Mouse (Mus musculus) neural tube, embryonic 15.5 days (tissue): ENCODE measurements at regions not wholly inside any gene's neighbourhood (a gene's known extent, or its start where the extent isn't known, plus 50 kb on each side); places are given as distances from the start of the nearest gene placed in this dataset.

Experiments used
- ATAC-seq: fragments of 200-750 bp; cut with Nextera tagmentation; 2 replicates; pipeline ENCODE4 v1.8.0; 2017; ENCODE audit warnings: mild to moderate bottlenecking, moderate TSS enrichment, moderate library complexity; ENCODE audit not compliant: low FRiP score
- H3K27ac ChIP-seq: fragments of 300-500 bp; sonication (generic); replicated peaks from 2 replicates; pipeline ENCODE4 v1.5.1; 2015; ENCODE audit warnings: mild to moderate bottlenecking, inconsistent platforms
- H3K27me3 ChIP-seq: fragments of 300-500 bp; sonication (generic); replicated peaks from 2 replicates; pipeline ENCODE4 v1.6.1; 2015; ENCODE audit warnings: inconsistent platforms
- H3K36me3 ChIP-seq: fragments of 300-500 bp; sonication (generic); 2 replicates; pipeline ENCODE4 v1.6.1; 2015; ENCODE audit warnings: inconsistent platforms
- H3K4me1 ChIP-seq: fragments of 300-500 bp; sonication (generic); 2 replicates; pipeline ENCODE4 v1.6.1; 2015; ENCODE audit warnings: inconsistent platforms
- H3K4me2 ChIP-seq: fragments of 300-500 bp; sonication (generic); 2 replicates; pipeline ENCODE4 v1.6.1; 2015; ENCODE audit warnings: inconsistent platforms, mild to moderate bottlenecking, moderate library complexity
- H3K4me3 ChIP-seq: fragments of 300-500 bp; sonication (generic); replicated peaks from 2 replicates; pipeline ENCODE4 v1.5.1; 2015; ENCODE audit warnings: mild to moderate bottlenecking, inconsistent platforms
- H3K9ac ChIP-seq: fragments of 300-500 bp; sonication (generic); replicated peaks from 2 replicates; pipeline ENCODE4 v1.6.1; 2015; ENCODE audit warnings: mild to moderate bottlenecking, inconsistent platforms
- H3K9me3 ChIP-seq: fragments of 300-500 bp; sonication (generic); replicated peaks from 2 replicates; pipeline ENCODE4 v1.6.1; 2016; ENCODE audit warnings: inconsistent platforms
- WGBS: fragments of 180-500 bp; shearing (Covaris S2); methylation state at CpG from one replicate; pipeline ENCODE4 v1.1.7; 2015; ENCODE audit warnings: mixed read lengths; 5-methylcytosine and 5-hydroxymethylcytosine counted together

DNA sequence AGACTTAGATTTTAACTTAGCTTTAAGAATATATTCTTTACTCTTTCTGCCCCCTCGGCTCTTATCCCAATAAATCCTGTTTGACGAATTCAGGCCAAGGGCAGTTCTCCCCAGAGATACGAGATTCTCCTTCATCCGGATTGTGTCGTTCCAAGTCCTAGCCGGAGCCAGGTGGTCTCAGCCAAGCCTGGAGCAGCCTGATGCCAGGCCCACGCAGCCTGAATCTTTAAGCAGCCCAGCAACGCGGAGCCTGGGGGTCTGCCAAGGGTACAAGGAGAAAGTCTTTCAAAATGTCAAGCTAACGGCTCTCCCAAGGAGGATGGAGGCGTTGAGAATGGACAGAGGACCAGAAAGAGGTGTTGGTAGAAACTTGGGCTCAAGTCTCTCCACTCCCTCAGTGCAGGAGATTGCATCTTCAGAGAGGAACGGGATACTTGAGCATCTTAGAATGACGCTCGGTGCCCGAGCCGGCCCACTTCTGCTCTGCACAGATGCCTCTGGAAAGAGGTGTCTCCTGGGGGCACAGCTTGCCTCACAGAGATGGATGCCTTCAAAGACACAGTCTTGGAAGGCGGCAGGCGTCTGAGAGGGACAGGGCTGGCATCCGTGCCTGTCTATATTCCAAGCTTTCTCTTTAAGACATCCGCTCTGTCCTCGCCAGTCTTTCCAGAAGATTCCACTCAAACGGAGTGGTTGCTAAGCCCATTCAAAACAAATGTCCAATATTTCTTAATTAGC lies 145.2 kb upstream of the Ubl3 start:
- ATAC-seq: peak; percentile 63; the same call in 1 of the 2 replicates
- H3K9me3 ChIP-seq: no peaks in the 10 kb centered on the region
- no peak overlapping the region for H3K4me2 ChIP-seq
- WGBS: 73% methylated on average over 22 of the region's 22 CpGs
- no peaks in the 10 kb centered on the region for H3K36me3 ChIP-seq
- H3K9ac ChIP-seq: no peak overlapping the region
- no peaks in the 10 kb centered on the region for H3K27me3 ChIP-seq
- H3K4me1 ChIP-seq: peaks cover 6% of the 10 kb centered on the region; the same call in 1 of the 2 replicates
- H3K27ac ChIP-seq: peak overlapping the region; percentile 6; the same call in 1 of the 2 replicates
- no peak overlapping the region for H3K4me3 ChIP-seq

DNA sequence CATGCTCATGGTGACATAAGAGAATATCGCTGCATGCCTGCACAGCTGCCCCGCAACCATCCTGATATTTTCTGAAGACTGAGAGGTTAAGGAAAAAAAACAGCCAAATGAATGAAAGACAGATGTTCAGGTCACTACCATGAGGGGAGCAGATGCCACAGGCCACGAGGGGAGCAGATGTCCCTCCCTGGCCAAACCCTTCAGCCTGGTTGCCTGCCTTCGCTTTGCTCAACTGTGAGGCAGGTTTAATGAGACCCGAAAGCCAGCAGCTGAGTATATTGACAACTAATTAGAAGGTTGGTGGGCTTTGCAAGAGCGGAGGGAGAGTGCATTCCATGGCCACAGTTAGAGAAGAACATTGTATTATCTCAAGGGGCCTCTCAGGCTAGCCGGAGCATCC lies 141.8 kb upstream of the Ubl3 start:
- Histone ChIP-seq H3K9me3 (no peaks in the 10 kb centered on the region), H3K36me3 (no peaks in the 10 kb centered on the region), H3K4me1 (peaks cover 20% of the 10 kb centered on the region), H3K27me3 (no peaks in the 10 kb centered on the region), H3K9ac (no peak overlapping the region), H3K4me2 (no peak overlapping the region), H3K4me3 (no peak overlapping the region), H3K27ac (no peak overlapping the region)
- no peak for ATAC-seq
- WGBS: 73% methylated on average over 7 of the region's 7 CpGs

- H3K4me3 ChIP-seq: no peak overlapping the region
- ATAC-seq: no peak
- peak overlapping the region; percentile 13; the same call in 1 of the 2 replicates for H3K27ac ChIP-seq
- H3K4me2 ChIP-seq: no peak overlapping the region
- H3K4me1 ChIP-seq: peaks cover 33% of the 10 kb centered on the region
- H3K36me3 ChIP-seq: no peaks in the 10 kb centered on the region
- 81% methylated on average over 7 of the region's 7 CpGs for WGBS
- no peaks in the 10 kb centered on the region for H3K27me3 ChIP-seq
- no peaks in the 10 kb centered on the region for H3K9me3 ChIP-seq
- H3K9ac ChIP-seq: no peak overlapping the region
These were observed 138.9 kb upstream of the Ubl3 start for GRCm38 (mm10) chr5:148691486-148691885.

DNA sequence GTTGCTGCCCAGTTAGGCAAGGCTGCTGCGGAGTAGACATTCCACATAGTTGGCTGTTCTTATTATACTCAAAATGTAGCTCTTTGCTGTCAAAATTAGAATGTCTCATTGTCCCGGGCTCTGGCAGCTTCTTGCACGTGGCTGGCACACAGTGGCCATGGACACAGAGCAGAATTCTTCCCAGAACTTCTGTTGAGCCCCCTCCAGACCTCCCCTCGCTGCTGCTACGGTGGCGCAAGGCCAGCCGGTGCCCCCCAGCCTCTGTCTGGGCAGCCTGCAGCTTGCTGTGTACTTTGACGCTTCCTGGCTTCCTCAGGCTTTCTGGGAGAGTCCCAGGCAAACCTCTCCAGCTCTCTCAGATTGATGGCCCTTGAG lies 138.2 kb upstream of the Ubl3 start:
- WGBS: 57% methylated on average over 8 of the region's 8 CpGs
- no peak for ATAC-seq

DNA sequence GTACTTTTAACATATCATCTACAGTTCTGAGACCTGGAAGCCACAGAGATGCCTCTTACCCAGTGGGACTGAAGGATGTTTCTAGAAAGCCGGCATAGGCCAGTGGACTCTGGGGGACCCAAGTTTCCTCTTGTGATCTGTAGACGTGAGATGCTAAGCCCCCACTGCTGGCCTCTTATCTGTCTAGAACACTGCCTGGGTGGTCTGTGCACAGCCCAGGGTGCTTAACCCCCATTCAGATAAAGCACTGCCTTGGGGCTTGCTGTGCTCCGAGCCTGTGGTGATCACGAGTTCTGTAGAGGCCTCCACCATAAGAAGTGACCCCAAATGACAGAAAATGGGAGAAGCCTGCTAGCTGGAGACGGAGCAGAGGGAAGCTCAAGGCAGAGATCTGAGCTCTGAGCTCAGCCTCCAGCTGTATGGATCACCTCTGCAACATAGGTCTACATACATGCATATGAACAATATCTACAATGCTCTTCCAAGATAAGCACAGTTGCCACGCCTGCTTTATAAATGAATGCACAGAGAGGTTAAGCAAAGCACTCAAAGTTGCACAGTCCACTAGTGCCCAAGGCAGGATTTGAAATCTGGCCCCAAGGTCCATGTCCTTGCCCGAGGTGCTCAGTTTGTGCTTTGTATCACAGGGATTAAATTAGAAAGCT lies 137.7 kb upstream of the Ubl3 start:
- Histone ChIP-seq H3K27me3 (no peaks in the 10 kb centered on the region), H3K36me3 (no peaks in the 10 kb centered on the region), H3K9me3 (no peaks in the 10 kb centered on the region), H3K27ac (no peak overlapping the region), H3K4me2 (no peak overlapping the region), H3K9ac (no peak overlapping the region), H3K4me3 (no peak overlapping the region), H3K4me1 (peaks cover 33% of the 10 kb centered on the region)
- 73% methylated on average over 7 of the region's 7 CpGs for WGBS
- ATAC-seq: no peak

More for the DNA sequence above, 138.2 kb upstream of the Ubl3 start:
- H3K27ac ChIP-seq: peak overlapping the region; percentile 13; the same call in 1 of the 2 replicates
- peaks cover 33% of the 10 kb centered on the region for H3K4me1 ChIP-seq
- H3K4me2 ChIP-seq: no peak overlapping the region
- no peak overlapping the region for H3K9ac ChIP-seq
- H3K9me3 ChIP-seq: no peaks in the 10 kb centered on the region
- no peak overlapping the region for H3K4me3 ChIP-seq
- no peaks in the 10 kb centered on the region for H3K36me3 ChIP-seq
- H3K27me3 ChIP-seq: no peaks in the 10 kb centered on the region

DNA sequence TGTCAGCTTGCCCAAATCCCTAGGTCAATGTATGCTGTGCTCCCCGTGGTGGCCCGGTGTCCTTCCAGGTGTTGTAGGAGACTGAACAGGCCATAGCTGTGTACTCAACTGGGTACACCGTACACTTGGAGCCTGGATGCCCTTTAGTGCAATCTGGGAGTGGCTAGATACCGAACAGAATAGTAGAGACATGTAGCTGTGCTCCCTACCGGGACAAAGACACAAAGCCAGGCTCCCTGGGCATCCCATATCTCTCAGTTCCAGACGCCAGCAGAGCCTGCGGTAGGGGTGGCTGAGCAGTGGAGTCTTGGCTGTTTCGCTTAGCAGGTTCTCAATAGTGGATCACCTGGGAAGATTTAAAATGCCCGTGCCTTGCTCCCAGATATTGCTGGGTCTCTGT lies 136.7 kb upstream of the Ubl3 start:
- 80% methylated on average over 9 of the region's 9 CpGs for WGBS

GRCm38 (mm10) chr5:148688501-148688900 lies 135.9 kb upstream of the Ubl3 start:
- no peak overlapping the region; the same call in 1 of the 2 replicates for H3K27ac ChIP-seq
- no peak overlapping the region for H3K4me3 ChIP-seq
- no peaks in the 10 kb centered on the region for H3K36me3 ChIP-seq
- ATAC-seq: no peak
- no peaks in the 10 kb centered on the region for H3K9me3 ChIP-seq
- 47% methylated on average over 8 of the region's 8 CpGs for WGBS
- H3K27me3 ChIP-seq: no peaks in the 10 kb centered on the region
- no peak overlapping the region for H3K4me2 ChIP-seq
- H3K4me1 ChIP-seq: peaks cover 45% of the 10 kb centered on the region
- no peak overlapping the region for H3K9ac ChIP-seq

More for the DNA sequence above, 136.7 kb upstream of the Ubl3 start:
- no peaks in the 10 kb centered on the region for H3K9me3 ChIP-seq
- no peak overlapping the region for H3K27ac ChIP-seq
- peaks cover 38% of the 10 kb centered on the region for H3K4me1 ChIP-seq
- no peaks in the 10 kb centered on the region for H3K36me3 ChIP-seq
- H3K4me3 ChIP-seq: no peak overlapping the region
- no peak overlapping the region for H3K4me2 ChIP-seq
- no peaks in the 10 kb centered on the region for H3K27me3 ChIP-seq
- H3K9ac ChIP-seq: no peak overlapping the region
- ATAC-seq: no peak

- Histone ChIP-seq H3K9me3 (no peaks in the 10 kb centered on the region), H3K27me3 (no peaks in the 10 kb centered on the region), H3K4me3 (no peak overlapping the region), H3K4me1 (peaks cover 45% of the 10 kb centered on the region), H3K27ac (no peak overlapping the region), H3K4me2 (no peak overlapping the region), H3K9ac (no peak overlapping the region), H3K36me3 (no peaks in the 10 kb centered on the region)
- ATAC-seq: no peak
- WGBS: 46% methylated on average over 3 of the region's 3 CpGs
These were observed 135.2 kb upstream of the Ubl3 start for GRCm38 (mm10) chr5:148687827-148688226.

GRCm38 (mm10) chr5:148684216-148684615 lies 131.6 kb upstream of the Ubl3 start:
- Histone ChIP-seq H3K27me3 (no peaks in the 10 kb centered on the region), H3K4me2 (no peak overlapping the region), H3K9ac (no peak overlapping the region), H3K9me3 (no peaks in the 10 kb centered on the region), H3K36me3 (no peaks in the 10 kb centered on the region), H3K27ac (peak overlapping the region; percentile 41; the same call in 1 of the 2 replicates), H3K4me3 (no peak overlapping the region), H3K4me1 (peaks cover 30% of the 10 kb centered on the region)
- 42% methylated on average over 11 of the region's 11 CpGs for WGBS
- ATAC-seq: 0 out of 2 replicates have a peak, but pooled peaks have one; percentile 19

DNA sequence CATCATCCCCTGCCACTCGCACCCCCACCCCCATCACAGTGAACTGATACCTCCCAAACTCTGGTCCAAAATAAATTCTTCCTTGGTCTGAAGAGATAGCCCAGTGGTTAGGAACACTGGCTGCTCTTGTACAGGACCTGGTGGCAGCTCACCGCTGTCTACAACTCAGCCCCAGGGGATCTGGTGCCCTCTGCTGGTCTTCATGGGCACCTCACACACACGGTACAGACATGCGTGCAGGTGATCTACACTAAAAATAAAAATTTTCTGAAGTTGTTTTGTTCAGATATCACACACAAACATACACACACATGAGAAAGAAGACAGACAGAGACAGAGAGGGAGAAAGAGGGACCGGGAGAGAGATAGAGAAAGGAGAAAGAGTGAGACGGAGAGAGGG lies 130.0 kb upstream of the Ubl3 start:
- Histone ChIP-seq H3K4me2 (no peak overlapping the region), H3K9ac (no peak overlapping the region), H3K4me1 (peaks cover 14% of the 10 kb centered on the region), H3K27ac (no peak overlapping the region), H3K27me3 (no peaks in the 10 kb centered on the region), H3K4me3 (no peak overlapping the region), H3K36me3 (no peaks in the 10 kb centered on the region), H3K9me3 (no peaks in the 10 kb centered on the region)
- WGBS: 98% methylated on average over 6 of the region's 6 CpGs
- no peak for ATAC-seq

DNA sequence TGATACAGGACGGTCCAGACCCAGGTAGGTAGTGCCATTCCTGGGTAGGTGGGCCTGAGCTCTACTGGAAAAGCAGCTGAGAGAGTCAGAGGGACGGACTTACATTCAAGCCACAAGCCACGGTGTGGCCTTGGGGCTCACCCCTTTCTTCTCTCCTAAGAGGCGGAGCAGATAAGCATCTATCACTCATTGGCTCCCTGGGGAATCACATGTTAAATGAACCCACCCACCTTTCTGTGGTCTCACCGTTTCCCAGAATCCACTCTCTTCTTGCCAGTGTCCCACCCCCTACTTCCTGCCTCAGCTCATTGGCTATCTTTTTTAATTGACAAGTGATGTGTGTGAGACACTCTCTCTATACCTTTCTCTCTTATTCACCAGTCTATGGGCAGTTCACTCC lies 127.8 kb upstream of the Ubl3 start:
- H3K27me3 ChIP-seq: no peaks in the 10 kb centered on the region

DNA sequence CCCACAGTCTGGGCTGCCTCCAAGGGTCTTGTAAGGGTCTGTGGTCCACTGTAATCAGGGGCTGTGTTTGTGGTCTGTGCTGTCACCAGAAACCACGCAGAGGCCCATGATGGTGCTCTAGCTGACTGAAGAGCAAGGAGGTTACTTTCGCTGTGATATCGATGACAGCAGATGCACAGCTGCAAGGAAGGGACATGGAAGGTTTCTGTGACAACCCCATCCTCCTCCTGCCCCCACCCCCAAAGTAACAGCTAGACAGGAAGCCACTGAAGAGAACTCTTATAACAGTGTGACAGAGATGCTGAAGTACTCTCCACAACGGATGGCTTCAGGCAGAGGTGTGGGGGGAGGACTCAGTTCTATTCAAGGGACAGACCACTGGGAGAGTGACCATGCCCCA lies 127.0 kb upstream of the Ubl3 start:
- Histone ChIP-seq H3K27ac (no peak overlapping the region), H3K4me2 (no peak overlapping the region), H3K4me3 (no peak overlapping the region), H3K4me1 (peaks cover 10% of the 10 kb centered on the region), H3K27me3 (no peaks in the 10 kb centered on the region), H3K9ac (no peak overlapping the region), H3K36me3 (no peaks in the 10 kb centered on the region), H3K9me3 (no peaks in the 10 kb centered on the region)
- ATAC-seq: no peak
- WGBS: 94% methylated on average over 4 of the region's 4 CpGs

More for the DNA sequence above, 127.8 kb upstream of the Ubl3 start:
- H3K36me3 ChIP-seq: no peaks in the 10 kb centered on the region
- WGBS: 89% methylated on average over 5 of the region's 5 CpGs
- no peaks in the 10 kb centered on the region for H3K9me3 ChIP-seq
- H3K4me2 ChIP-seq: no peak overlapping the region
- H3K27ac ChIP-seq: no peak overlapping the region
- H3K4me1 ChIP-seq: peaks cover 13% of the 10 kb centered on the region
- no peak overlapping the region for H3K9ac ChIP-seq
- ATAC-seq: no peak
- H3K4me3 ChIP-seq: no peak overlapping the region
